Mouse (Mus musculus) gastrocnemius, postnatal 4 days (tissue): ENCODE results near the gene Upb1. TPM values are rescaled to one million over a fixed set of nuclear protein-coding genes. Genes with fewer than 3 reads are reported as not detected.
"Not testable (repeated sequence)": the region's sequence is repeated elsewhere in the genome, so short reads cannot be mapped to it uniquely, and the experiment has no call there.

ENCODE experiments used
- DNase-seq, 2 experiments: peaks; one replicate each; pipeline ENCODE4 v3.0.0; 2021 to 2022; ENCODE audit warnings: low spot score in 2 of 2, mixed read lengths in 2 of 2
- total RNA-seq, 2 experiments: library from RNA; stranded (reverse); gene quantifications; 2 replicates each; pipeline ENCODE4 v1.2.3; 2021

The Upb1 gene
- total RNA-seq, 2 experiments from 2014 or later = 0.29 to 0.39 TPM

GRCm38 (mm10) chr10:75451036-75451786 lies 50.3 kb downstream of the Upb1 start:
- peak in 1 of 2 experiments; percentile 70 for DNase-seq

GRCm38 (mm10) chr10:75456061-75456831 lies 55.3 kb downstream of the Upb1 start:
- DNase-seq = not testable (repeated sequence)

GRCm38 (mm10) chr10:75457852-75458251 lies 56.9 kb downstream of the Upb1 start:
- no peak for DNase-seq

GRCm38 (mm10) chr10:75458329-75458728 lies 57.4 kb downstream of the Upb1 start:
- DNase-seq = no peak

GRCm38 (mm10) chr10:75462728-75463127 lies 61.8 kb downstream of the Upb1 start:
- DNase-seq = no peak

- DNase-seq = no peak
Measured at GRCm38 (mm10) chr10:75465781-75466550, 65.1 kb downstream of the Upb1 start.

- DNase-seq = no peak
Measured at GRCm38 (mm10) chr10:75473411-75473810, 72.5 kb downstream of the Upb1 start.

- no peak for DNase-seq
Measured at GRCm38 (mm10) chr10:75474571-75474970, 73.7 kb downstream of the Upb1 start.

- DNase-seq = not testable (repeated sequence)
Measured at GRCm38 (mm10) chr10:75475139-75475850, 74.4 kb downstream of the Upb1 start.

GRCm38 (mm10) chr10:75477034-75477433 lies 76.1 kb downstream of the Upb1 start:
- DNase-seq = peak in 1 of 2 experiments; percentile 32

- DNase-seq = no peak
Measured at GRCm38 (mm10) chr10:75479955-75480354, 79.0 kb downstream of the Upb1 start.

GRCm38 (mm10) chr10:75481703-75482102 lies 80.8 kb downstream of the Upb1 start:
- DNase-seq = no peak

GRCm38 (mm10) chr10:75482271-75482670 lies 81.4 kb downstream of the Upb1 start:
- DNase-seq = no peak

- DNase-seq = no peak
Measured at GRCm38 (mm10) chr10:75482919-75483483, 82.1 kb downstream of the Upb1 start.

- DNase-seq = no peak
Measured at GRCm38 (mm10) chr10:75484066-75484465, 83.2 kb downstream of the Upb1 start.

- no peak for DNase-seq
Measured at GRCm38 (mm10) chr10:75484767-75485166, 83.9 kb downstream of the Upb1 start.

- peak; percentile 48 to 73 for DNase-seq
Measured at GRCm38 (mm10) chr10:75486086-75486979, 85.4 kb downstream of the Upb1 start.

- no peak for DNase-seq
Measured at GRCm38 (mm10) chr10:75487131-75487530, 86.2 kb downstream of the Upb1 start.

GRCm38 (mm10) chr10:75489522-75489921 lies 88.6 kb downstream of the Upb1 start:
- no peak for DNase-seq

GRCm38 (mm10) chr10:75490731-75491130 lies 89.8 kb downstream of the Upb1 start:
- DNase-seq = no peak
